Mouse (Mus musculus) bone marrow macrophage, adult 2 months (primary cell): ENCODE data around the gene Chka.

ENCODE experiments used
- CTCF ChIP-seq: IDR thresholded peaks from 2 replicates; pipeline ENCODE4 v1.5.1; 2012; ENCODE audit warnings: low read depth, mild to moderate bottlenecking, low read length, moderate library complexity
- POLR2A ChIP-seq: IDR thresholded peaks from 2 replicates; pipeline ENCODE4 v1.6.1; 2012; ENCODE audit warnings: mild to moderate bottlenecking, low read depth, low read length, borderline replicate concordance

DNA sequence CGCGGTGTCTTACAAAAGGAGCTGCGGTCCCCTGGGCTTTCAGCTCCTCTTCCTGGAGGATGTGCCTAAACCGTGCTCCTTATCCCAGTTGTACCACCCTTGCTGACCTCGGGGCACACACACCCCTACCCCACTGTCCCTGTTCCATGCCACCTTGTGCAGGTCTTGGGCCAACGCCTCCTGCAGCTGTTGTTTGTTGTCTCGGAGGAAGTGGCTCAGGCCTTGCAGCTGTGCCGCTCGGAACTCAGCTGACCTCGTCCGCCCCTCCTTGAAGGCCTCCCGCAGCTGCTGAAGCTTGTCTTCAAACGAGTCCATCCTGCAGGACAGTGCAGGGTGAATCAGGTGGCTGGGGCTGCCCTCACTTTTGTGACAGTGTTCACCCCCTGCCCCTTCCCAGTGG lies 72.0 kb downstream of the Chka start:
- no peak for TF ChIP-seq POLR2A
- no peak for TF ChIP-seq CTCF
